Mouse (Mus musculus) limb, embryonic 10.5 days (tissue): ENCODE measurements around the gene Gramd4. TPM values are rescaled to one million over a fixed set of nuclear protein-coding genes. Genes with fewer than 3 reads are reported as not detected.
"Not testable (repeated sequence)": the region's sequence is repeated elsewhere in the genome, so short reads cannot be mapped to it uniquely, and the experiment has no call there.

Experiments used
- DNase-seq: peaks from one replicate; pipeline ENCODE4 v3.0.0-alpha.2; 2017; ENCODE audit warnings: low spot score
- H3K27ac ChIP-seq: fragments of 300-500 bp; sonication (generic); 2 replicates; pipeline ENCODE4 v1.5.1; 2016; ENCODE audit warnings: mild to moderate bottlenecking
- H3K27me3 ChIP-seq: fragments of 300-500 bp; sonication (generic); 2 replicates; pipeline ENCODE4 v1.6.1; 2016; ENCODE audit warnings: low read depth, mild to moderate bottlenecking; ENCODE audit not compliant: poor library complexity, severe bottlenecking
- H3K36me3 ChIP-seq: fragments of 300-500 bp; sonication (generic); 2 replicates; pipeline ENCODE4 v1.6.1; 2016; ENCODE audit warnings: mild to moderate bottlenecking, moderate library complexity
- H3K4me1 ChIP-seq: fragments of 300-500 bp; sonication (generic); 2 replicates; pipeline ENCODE4 v1.6.1; 2016
- H3K4me3 ChIP-seq: fragments of 300-500 bp; sonication (generic); 2 replicates; pipeline ENCODE4 v1.5.1; 2016; ENCODE audit warnings: mild to moderate bottlenecking, moderate library complexity
- H3K9me3 ChIP-seq: fragments of 300-500 bp; sonication (generic); replicated peaks from 2 replicates; pipeline ENCODE4 v1.6.1; 2016; ENCODE audit warnings: mild to moderate bottlenecking
- whole genome bisulfite sequencing: fragments of 180-500 bp; shearing (Covaris S2); methylation state at CpG from one replicate; pipeline ENCODE4 v1.1.7; 2016; 5-methylcytosine and 5-hydroxymethylcytosine counted together
- polyA plus RNA-seq: library from polyadenylated mRNA; unstranded; fragments of >200 nt; fragmentation: Nextera tagmentation; extraction: Ambion mirVana; gene quantifications from 2 replicates; pipeline ENCODE4 v1.2.1, GENCODE M21; 2016

The Gramd4 gene
- polyA plus RNA-seq, 1 experiment from 2014 or later: 14.1 TPM

DNA sequence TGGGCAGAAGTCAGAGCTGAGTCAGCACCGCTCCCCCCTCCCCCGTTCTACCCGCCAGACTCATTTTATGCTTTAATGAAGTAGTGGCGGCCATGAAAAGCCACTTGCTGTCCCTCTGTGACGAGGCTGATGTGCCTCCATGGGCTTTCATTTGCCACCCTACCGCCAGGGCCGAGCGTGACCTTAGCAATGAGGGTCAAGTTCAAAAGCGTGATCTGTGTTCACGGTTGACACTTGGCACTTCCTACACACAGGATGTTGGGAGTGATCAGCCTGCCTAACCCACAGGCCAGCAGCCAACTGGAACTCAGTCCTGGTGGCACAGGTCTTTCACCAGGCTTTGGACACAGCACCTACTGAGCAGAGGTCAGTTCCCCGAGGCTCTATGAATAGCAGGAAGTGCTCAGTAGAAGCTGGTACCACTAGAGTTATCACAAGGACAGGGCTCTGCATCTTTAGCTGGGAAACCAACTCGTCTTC is 96.0 kb downstream of the Gramd4 start:
- Histone ChIP-seq H3K36me3 (peaks cover 59% of the 10 kb centered on the region), H3K4me3 (no peak overlapping the region), H3K27me3 (no peaks in the 10 kb centered on the region), H3K27ac (no peak overlapping the region), H3K9me3 (no peaks in the 10 kb centered on the region), H3K4me1 (no peaks in the 10 kb centered on the region)
- no peak for DNase-seq
- 93% methylated on average over 12 of the region's 12 CpGs for WGBS

DNA sequence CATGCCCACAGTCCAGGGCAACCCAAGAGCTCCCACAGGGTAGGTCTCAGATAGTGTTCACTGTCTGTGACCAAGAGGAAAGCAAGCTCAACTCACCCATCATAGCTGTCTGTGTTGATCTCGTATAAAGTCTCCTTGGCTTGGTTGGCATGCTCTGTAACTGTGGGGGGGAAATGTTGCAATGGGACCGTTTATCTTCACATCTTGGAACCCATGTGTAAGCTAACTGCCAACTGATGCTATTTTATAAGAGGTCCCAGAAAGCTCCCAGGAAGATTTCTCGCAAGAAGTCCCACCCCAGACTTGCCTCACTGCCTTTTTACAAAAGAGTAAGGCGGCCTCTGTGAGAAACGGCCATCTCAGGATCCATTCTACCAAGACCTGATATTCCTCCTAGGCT is 99.0 kb downstream of the Gramd4 start:
- 89% methylated on average over 5 of the region's 5 CpGs for WGBS
- no peaks in the 10 kb centered on the region for H3K27me3 ChIP-seq
- H3K9me3 ChIP-seq: no peaks in the 10 kb centered on the region
- H3K4me1 ChIP-seq: no peaks in the 10 kb centered on the region
- DNase-seq: no peak
- H3K4me3 ChIP-seq: no peak overlapping the region
- H3K27ac ChIP-seq: no peak overlapping the region
- H3K36me3 ChIP-seq: peaks cover 44% of the 10 kb centered on the region

DNA sequence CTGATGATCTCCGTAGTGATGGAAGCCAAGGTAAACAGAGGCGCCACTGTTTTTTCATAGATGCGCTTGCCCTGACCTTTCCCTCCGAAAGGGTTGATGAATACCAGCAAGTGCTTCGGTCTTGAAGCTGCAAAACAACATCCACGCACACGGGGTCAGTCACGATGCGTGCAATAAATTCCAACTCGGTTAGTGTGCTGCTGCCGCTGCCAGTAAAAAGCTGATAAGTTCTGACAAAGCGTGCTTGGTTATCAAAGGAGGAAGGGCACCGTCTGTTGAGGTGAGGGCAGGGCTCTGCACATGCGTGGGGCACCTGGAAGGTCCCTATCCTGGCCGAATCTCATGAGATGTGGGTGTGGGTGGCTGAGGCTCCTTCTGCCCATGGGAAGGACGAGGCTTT is 101.6 kb downstream of the Gramd4 start:
- Histone ChIP-seq H3K27ac (no peak overlapping the region), H3K9me3 (no peaks in the 10 kb centered on the region), H3K27me3 (no peaks in the 10 kb centered on the region), H3K4me3 (no peak overlapping the region), H3K36me3 (peaks cover 37% of the 10 kb centered on the region), H3K4me1 (no peaks in the 10 kb centered on the region)
- 83% methylated on average over 16 of the region's 16 CpGs for WGBS
- DNase-seq: no peak

DNA sequence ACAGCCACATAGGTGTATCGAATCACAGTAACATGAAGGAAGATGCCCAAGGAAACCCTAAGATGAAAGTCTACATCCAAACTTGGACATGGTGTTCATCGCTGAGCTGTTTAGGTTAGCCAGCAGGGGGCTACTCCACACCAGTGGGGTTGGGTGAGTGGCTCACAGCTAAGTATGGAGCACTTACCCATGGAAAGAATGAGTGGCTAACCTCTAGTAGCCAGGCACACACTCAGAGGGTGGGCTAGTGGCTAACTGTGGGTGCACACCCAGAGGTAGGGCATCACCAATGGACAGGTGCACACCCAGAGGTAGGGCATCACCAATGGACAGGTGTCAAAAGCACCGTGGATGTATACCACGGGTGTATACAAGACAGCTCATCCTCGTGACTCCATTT is 102.2 kb downstream of the Gramd4 start:
- Histone ChIP-seq H3K4me3 (no peak overlapping the region), H3K36me3 (peaks cover 36% of the 10 kb centered on the region), H3K27me3 (no peaks in the 10 kb centered on the region), H3K27ac (no peak overlapping the region), H3K9me3 (no peaks in the 10 kb centered on the region), H3K4me1 (no peaks in the 10 kb centered on the region)
- WGBS: 88% methylated on average over 5 of the region's 5 CpGs
- DNase-seq: no peak

DNA sequence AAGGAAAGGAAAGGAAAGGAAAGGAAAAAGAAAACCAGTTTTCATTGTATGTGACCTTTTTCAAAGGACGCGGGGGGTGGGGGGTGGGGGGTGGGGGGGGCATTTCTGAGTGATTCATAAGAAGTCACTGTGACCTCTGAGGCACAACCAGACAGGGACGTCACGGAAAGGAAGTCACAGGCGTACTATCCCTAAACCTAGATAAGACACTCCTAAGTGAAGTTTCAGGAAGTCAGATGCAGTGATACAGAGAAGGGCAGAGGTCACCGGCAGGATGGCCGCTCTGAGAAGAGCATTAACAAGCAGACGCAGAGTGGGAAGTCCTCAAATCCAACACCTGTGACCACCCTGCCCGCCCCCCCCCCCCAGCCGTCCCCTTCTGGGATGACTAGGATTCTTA is 103.4 kb downstream of the Gramd4 start:
- no peaks in the 10 kb centered on the region for H3K9me3 ChIP-seq
- 88% methylated on average over 10 of the region's 10 CpGs for WGBS
- peaks cover 32% of the 10 kb centered on the region for H3K36me3 ChIP-seq

DNA sequence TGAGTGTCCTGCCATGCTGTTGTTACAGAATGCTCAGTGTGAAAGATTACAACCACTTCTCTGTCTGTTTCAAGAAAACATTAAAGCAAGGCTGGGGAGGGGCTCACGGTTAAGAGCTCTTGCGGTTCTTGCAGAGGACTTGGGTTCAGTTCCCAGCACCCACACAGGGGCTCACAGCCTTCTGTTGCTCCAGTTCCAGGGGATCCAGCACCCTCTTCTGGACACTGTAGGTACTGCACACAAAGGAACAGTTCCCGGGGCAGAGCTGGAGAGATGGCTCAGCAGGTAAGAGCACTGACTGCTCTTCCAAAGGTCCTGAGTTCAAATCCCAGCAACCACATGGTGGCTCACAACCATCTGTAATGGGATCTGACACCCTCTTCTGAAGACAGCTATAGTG is 104.3 kb downstream of the Gramd4 start:
- H3K27ac ChIP-seq, H3K4me3 ChIP-seq, H3K4me1 ChIP-seq, H3K27me3 ChIP-seq, DNase-seq, H3K9me3 ChIP-seq: not testable (repeated sequence)
- peaks cover 24% of the 10 kb centered on the region for H3K36me3 ChIP-seq
- WGBS: 96% methylated on average over 3 of the region's 3 CpGs

More for the DNA sequence above, 103.4 kb downstream of the Gramd4 start:
- no peak for DNase-seq
- Histone ChIP-seq H3K27ac (no peak overlapping the region), H3K27me3 (no peaks in the 10 kb centered on the region), H3K4me3 (no peak overlapping the region), H3K4me1 (no peaks in the 10 kb centered on the region)

DNA sequence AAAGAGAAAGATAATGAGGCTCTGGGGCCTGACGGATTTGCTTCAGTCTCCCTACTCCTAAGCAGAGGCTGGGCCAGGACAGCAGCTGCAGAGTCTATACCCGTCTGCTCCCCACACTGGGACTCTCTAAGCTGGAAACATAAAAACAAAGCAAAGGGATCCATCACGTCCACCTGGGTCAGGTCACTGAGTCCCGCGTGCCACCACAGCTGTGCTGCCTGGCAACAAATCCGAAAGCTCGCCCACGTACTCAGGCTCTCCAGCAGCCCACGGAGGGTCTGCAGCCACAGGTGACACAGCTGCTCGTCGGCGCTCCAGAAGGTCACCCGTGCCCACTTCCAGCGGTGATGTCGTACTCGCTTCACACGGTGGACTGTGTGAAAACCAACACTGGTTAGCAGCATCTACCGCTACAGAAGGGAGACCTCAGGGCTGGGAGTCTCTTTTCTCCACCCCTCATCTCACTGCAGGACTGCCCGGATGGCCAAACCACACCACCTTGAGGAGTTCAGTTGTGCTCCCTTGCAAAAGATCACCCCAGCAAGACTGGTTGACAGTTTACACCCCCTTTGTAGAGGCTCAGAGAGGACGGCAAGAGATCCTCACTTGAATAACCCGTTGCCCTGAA is 107.3 kb downstream of the Gramd4 start:
- 86% methylated on average over 21 of the region's 21 CpGs for WGBS
- Histone ChIP-seq H3K27ac (no peak overlapping the region), H3K36me3 (peaks cover 24% of the 10 kb centered on the region), H3K4me3 (no peak overlapping the region), H3K27me3 (no peaks in the 10 kb centered on the region), H3K9me3 (no peaks in the 10 kb centered on the region), H3K4me1 (peaks cover 19% of the 10 kb centered on the region)
- DNase-seq: no peak

DNA sequence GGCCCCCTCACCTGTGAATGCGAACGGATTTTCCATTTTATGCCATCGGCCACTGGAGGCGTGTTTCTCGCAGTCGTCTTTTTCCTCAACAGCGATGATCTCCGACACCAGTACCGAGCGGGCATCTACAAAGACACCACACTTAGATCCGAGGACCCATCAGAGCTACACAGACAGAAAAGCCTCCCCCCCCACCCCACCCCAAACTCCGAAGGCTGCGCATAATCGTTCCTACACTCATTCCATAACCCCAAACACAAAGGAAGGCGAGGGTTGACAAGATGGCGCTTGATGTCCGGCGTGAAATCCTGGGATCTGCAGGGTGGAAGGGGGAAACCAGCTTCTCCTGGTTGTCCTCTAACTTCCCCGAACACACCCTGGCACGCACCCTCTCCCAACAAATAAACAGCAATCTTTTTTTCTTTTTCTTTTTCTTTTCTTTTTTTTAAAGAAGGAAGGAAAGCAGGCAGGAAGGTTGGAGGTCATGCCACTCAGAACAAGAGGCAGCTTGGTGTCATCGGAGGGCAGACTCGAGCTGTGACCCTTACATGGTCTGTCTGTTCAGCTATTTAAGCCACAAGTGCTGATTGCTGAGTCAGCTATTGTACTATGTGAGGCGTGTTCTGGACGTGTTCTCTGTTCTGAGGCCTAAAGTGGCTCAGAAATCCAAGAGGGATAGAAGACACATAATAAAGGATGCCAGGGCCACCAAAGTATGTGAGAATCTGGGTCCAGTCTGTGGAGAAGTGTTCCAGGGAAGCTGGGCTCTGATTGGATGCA is 108.5 kb downstream of the Gramd4 start:
- Histone ChIP-seq H3K27ac (no peak overlapping the region), H3K4me3 (no peak overlapping the region), H3K4me1 (peaks cover 23% of the 10 kb centered on the region), H3K27me3 (no peaks in the 10 kb centered on the region), H3K9me3 (no peaks in the 10 kb centered on the region), H3K36me3 (peaks cover 24% of the 10 kb centered on the region)
- no peak for DNase-seq
- WGBS: 90% methylated on average over 24 of the region's 24 CpGs

DNA sequence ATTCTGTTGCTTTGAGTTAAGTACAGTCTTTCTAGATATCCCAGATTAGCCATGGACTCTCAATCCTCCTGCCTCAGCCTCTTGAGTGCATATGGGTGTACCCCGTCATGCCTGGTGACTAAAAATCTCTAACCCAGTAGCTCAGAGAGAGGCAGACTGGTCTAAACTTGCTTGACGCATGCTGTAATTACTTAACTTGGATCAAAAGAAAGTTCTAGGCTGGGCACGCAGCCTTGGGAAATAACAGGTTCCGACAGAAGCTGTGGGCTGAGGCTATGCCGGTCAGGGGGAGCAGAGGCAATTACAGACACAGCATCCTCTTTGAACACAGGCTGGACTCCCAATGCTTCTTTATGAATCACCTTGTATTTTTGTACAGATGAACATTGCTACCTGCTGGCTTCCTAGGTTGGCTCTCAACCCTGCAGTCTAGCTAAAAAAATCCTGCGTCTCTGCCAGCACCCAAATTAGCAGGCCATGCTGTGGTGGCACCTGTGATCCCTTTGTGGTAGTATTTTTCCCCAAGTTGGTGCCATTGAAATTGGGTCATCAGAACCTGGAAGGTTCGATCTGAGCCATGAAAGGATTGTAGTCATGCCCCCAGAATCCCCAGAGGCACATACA is 109.6 kb downstream of the Gramd4 start:
- no peaks in the 10 kb centered on the region for H3K27me3 ChIP-seq
- no peak overlapping the region for H3K27ac ChIP-seq
- H3K4me3 ChIP-seq: no peak overlapping the region
- peaks cover 33% of the 10 kb centered on the region for H3K4me1 ChIP-seq
- no peak for DNase-seq
- no peaks in the 10 kb centered on the region for H3K9me3 ChIP-seq
- WGBS: 89% methylated on average over 7 of the region's 7 CpGs
- H3K36me3 ChIP-seq: peaks cover 13% of the 10 kb centered on the region

DNA sequence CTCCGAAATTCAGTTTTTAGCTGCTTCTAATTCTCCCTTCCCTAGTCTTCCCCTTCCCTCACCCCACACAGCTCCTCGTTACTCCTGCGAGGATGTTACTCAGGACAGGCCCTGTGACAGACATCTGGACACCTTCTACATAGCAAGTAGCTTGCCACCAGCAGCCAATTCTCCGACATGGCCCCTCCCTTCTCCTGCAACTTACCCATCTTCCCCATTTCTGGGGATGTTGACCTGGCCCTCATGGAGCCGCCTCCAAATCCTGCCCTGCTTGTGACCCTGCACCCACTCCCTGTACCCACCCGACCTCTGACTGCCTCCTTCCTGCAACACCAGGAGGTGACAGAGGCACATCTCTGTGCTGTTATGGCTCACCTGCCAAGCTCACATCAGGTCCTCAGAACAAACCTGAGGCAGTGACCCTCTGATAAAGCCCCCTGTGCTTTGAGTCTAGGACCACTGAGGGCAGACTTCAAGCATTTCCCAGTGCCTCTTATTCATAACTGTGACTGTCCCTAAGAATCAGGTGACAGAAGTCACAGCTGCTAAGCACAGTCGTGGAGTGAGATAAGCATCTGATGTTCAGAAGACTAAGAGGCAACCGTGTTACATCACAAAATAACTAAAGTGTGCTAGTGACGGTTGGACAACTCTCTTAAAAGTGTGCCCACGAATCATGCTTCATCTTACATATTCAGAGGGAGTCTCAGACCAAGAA is 110.5 kb downstream of the Gramd4 start:
- Histone ChIP-seq H3K4me1 (peaks cover 41% of the 10 kb centered on the region), H3K36me3 (peaks cover 13% of the 10 kb centered on the region), H3K27me3 (no peaks in the 10 kb centered on the region), H3K27ac (no peak overlapping the region), H3K9me3 (no peaks in the 10 kb centered on the region), H3K4me3 (no peak overlapping the region)
- DNase-seq: no peak
- WGBS: 86% methylated on average over 10 of the region's 10 CpGs

DNA sequence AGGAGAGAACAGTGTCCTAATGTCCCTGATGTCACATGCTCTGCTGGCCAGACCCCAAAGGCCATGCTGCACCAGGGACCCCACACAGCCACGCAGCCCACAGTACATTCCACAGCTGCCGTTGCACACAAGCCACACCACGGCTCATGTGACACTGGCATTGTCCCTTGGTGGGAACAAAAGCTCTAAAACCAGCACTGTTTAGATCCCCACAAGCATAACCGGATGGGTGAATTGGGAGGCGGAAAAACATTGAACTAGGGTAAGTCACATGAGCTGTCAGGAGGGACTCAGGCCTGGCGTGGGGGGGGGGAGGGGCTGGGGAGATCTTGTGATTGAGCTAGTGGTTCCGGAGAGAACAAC is 111.0 kb downstream of the Gramd4 start:
- WGBS: 77% methylated on average over 7 of the region's 7 CpGs
- peaks cover 13% of the 10 kb centered on the region for H3K36me3 ChIP-seq
- H3K9me3 ChIP-seq: no peaks in the 10 kb centered on the region
- no peak overlapping the region for H3K4me3 ChIP-seq
- H3K27ac ChIP-seq: no peak overlapping the region
- peaks cover 47% of the 10 kb centered on the region for H3K4me1 ChIP-seq
- DNase-seq: no peak
- H3K27me3 ChIP-seq: no peaks in the 10 kb centered on the region

DNA sequence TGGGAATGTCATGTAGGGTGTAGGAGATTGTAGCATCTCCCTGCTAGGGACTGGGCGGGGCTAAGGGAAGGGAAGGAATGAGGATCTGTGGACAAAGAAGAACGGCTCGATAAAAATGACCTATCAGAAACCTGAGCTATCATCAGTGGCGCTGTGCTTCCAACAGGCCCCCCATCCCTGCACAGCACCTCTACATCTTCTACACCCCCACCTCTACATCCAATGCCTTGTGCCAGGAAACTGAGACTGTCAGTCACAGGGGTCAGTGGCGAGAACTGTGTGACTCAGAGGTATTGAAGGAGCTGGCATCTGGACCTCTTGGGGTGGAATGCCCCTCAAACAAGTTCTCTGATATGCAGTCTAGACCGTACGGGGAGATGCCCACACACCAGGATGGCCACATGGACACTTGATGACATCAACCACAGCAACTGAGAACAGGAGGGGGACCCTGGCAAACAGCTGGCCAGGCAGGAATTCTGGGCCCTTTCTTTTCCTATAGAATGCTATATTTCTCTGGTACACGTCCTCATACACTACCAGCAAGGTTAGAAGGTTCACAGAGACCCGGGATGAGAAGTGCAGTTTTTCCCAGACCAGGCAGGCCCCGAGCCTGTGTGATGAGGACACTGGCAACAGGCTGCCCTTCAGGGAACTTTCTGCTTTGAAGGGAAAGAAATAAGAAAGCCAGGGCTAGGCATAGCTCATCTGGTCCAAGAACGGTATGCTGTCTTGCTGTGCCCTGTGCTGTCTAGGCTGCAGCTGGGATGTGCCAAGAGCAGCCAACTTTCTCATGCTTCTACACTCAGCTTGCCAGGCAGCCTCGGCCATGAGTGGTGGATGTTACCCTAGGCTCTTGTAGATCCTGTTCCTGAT is 111.7 kb downstream of the Gramd4 start:
- 84% methylated on average over 12 of the region's 12 CpGs for WGBS
- no peak for DNase-seq
- Histone ChIP-seq H3K27me3 (no peaks in the 10 kb centered on the region), H3K4me1 (peaks cover 54% of the 10 kb centered on the region), H3K27ac (no peak overlapping the region; the same call in 1 of the 2 replicates), H3K9me3 (no peaks in the 10 kb centered on the region), H3K4me3 (no peak overlapping the region), H3K36me3 (peaks cover 10% of the 10 kb centered on the region; the same call in 1 of the 2 replicates)
